Mouse (Mus musculus) midbrain, embryonic 11.5 days (tissue): ENCODE measurements around the gene Glis3. TPM values are rescaled to one million over a fixed set of nuclear protein-coding genes. Genes with fewer than 3 reads are reported as not detected.
A peak's percentile ranks its signal among the peaks of the same experiment; 100 is the strongest.

Experiments used
- ATAC-seq: fragments of 200-750 bp; cut with Nextera tagmentation; 2 replicates; pipeline ENCODE4 v1.8.0; 2017; ENCODE audit warnings: moderate TSS enrichment, moderate library complexity; ENCODE audit not compliant: low FRiP score
- DNase-seq: peaks from one replicate; pipeline ENCODE4 v3.0.0; 2015; ENCODE audit warnings: low spot score; ENCODE audit errors: missing footprints
- H3K27ac ChIP-seq: fragments of 300-500 bp; sonication (generic); 2 replicates; pipeline ENCODE4 v1.5.1; 2014; ENCODE audit warnings: low read depth, low read length
- H3K27me3 ChIP-seq: fragments of 300-500 bp; sonication (generic); 2 replicates; pipeline ENCODE4 v1.6.1; 2014; ENCODE audit warnings: mild to moderate bottlenecking, low read length, moderate library complexity, mixed read lengths; ENCODE audit not compliant: control insufficient read depth, insufficient read depth
- H3K36me3 ChIP-seq: fragments of 300-500 bp; sonication (generic); 2 replicates; pipeline ENCODE4 v1.6.1; 2014; ENCODE audit warnings: mild to moderate bottlenecking, low read length, moderate library complexity, mixed read lengths; ENCODE audit not compliant: control insufficient read depth, insufficient read depth
- H3K4me1 ChIP-seq: fragments of 300-500 bp; sonication (generic); 2 replicates; pipeline ENCODE4 v1.6.1; 2014; ENCODE audit warnings: low read length; ENCODE audit not compliant: control insufficient read depth, insufficient read depth
- H3K4me2 ChIP-seq: fragments of 300-500 bp; sonication (generic); 2 replicates; pipeline ENCODE4 v1.6.1; 2014; ENCODE audit warnings: mild to moderate bottlenecking, moderate library complexity
- H3K4me3 ChIP-seq: fragments of 300-500 bp; sonication (generic); 2 replicates; pipeline ENCODE4 v1.5.1; 2014; ENCODE audit warnings: low read depth, low read length
- H3K9ac ChIP-seq: fragments of 300-500 bp; sonication (generic); 2 replicates; pipeline ENCODE4 v1.6.1; 2014; ENCODE audit warnings: low read length
- H3K9me3 ChIP-seq: fragments of 300-500 bp; sonication (generic); 2 replicates; pipeline ENCODE4 v1.6.1; 2016; ENCODE audit warnings: low read length; ENCODE audit not compliant: control insufficient read depth
- WGBS: fragments of 180-500 bp; shearing (Covaris S2); extraction: QIAGEN DNeasy Blood & Tissue Kit; methylation state at CpG from one replicate; pipeline ENCODE4 v1.1.7; 2014; 5-methylcytosine and 5-hydroxymethylcytosine counted together
- polyA plus RNA-seq: library from polyadenylated mRNA; unstranded; fragments of >200 nt; fragmentation: Nextera tagmentation; extraction: Ambion mirVana; gene quantifications from 2 replicates; pipeline ENCODE4 v1.2.1, GENCODE M21; 2014

The Glis3 gene
- polyA plus RNA-seq, 1 experiment from 2014 or later, result 1.9 TPM

GRCm38 (mm10) chr19:28343640-28344039 is 336.2 kb downstream of the Glis3 start:
- WGBS, result 91% methylated on average over 7 of the region's 7 CpGs
- H3K4me1 ChIP-seq, result peaks cover 3% of the 10 kb centered on the region; the same call in 1 of the 2 replicates
- ATAC-seq (no peak), DNase-seq (no peak)
- no peaks in the 10 kb centered on the region for H3K36me3 ChIP-seq
- H3K27me3 ChIP-seq, result peaks cover 38% of the 10 kb centered on the region
- no peak overlapping the region for H3K9ac ChIP-seq
- no peak overlapping the region for H3K4me3 ChIP-seq
- no peak overlapping the region for H3K27ac ChIP-seq
- H3K9me3 ChIP-seq, result no peaks in the 10 kb centered on the region
- no peak overlapping the region for H3K4me2 ChIP-seq

DNA sequence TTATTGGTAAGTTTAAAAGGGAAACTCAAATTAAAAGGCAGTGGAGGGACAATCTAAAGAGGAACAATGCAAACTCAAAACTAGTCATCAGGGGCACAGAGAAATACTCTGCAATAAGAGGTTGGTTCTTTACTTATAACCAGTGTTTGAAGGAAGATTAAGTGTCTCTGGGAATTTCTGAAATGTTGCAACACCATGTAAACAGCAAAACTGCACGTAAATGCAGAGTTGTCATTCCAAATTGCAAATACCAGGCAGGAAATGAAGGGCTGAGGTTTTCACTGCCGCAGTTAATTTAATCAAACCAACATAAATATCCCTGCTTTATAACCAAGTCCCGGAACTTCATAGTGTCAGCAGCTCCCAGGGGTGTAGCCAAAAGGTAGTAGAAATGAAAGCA is 342.3 kb downstream of the Glis3 start:
- DNase-seq (peak; percentile 91), ATAC-seq (no peak)
- H3K4me1 ChIP-seq, result peaks cover 16% of the 10 kb centered on the region
- H3K36me3 ChIP-seq, result no peaks in the 10 kb centered on the region
- no peak overlapping the region for H3K27ac ChIP-seq
- H3K9me3 ChIP-seq, result no peaks in the 10 kb centered on the region
- no peak overlapping the region for H3K4me3 ChIP-seq
- H3K9ac ChIP-seq, result no peak overlapping the region
- H3K4me2 ChIP-seq, result no peak overlapping the region
- H3K27me3 ChIP-seq, result peaks cover 52% of the 10 kb centered on the region
- 38% methylated on average over 3 of the region's 3 CpGs for WGBS

GRCm38 (mm10) chr19:28336651-28337510 is 343.0 kb downstream of the Glis3 start:
- no peaks in the 10 kb centered on the region for H3K36me3 ChIP-seq
- H3K9me3 ChIP-seq, result no peaks in the 10 kb centered on the region
- H3K4me1 ChIP-seq, result peaks cover 16% of the 10 kb centered on the region
- ATAC-seq (peak; percentile 81), DNase-seq (peak; percentile 95)
- H3K4me3 ChIP-seq, result no peak overlapping the region
- no peak overlapping the region for H3K4me2 ChIP-seq
- H3K27ac ChIP-seq, result no peak overlapping the region
- H3K9ac ChIP-seq, result no peak overlapping the region
- 17% methylated on average over 4 of the region's 4 CpGs for WGBS
- peaks cover 51% of the 10 kb centered on the region for H3K27me3 ChIP-seq

DNA sequence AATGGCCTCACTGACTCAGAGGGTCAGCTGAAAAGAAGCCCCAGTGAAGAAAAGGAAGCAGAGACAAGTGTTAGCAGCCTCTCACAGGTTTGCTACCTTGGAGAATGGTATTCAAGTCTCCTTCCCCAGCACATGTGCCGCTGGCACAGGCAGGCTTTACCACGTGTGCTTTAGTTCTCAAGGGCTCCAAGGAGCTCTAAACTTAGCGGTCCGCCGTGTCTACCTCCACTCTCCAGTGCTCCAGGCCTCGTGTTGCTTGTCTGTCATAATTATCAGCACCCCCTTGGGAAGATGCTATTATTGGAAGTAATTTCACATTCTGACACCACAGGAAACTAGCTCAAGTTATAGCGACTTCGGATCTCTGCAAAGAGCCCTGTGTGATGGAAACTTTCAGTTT is 344.0 kb downstream of the Glis3 start:
- 57% methylated on average over 8 of the region's 8 CpGs for WGBS
- Histone ChIP-seq H3K27ac (peak overlapping the region; percentile 27; the same call in 1 of the 2 replicates), H3K9ac (no peak overlapping the region), H3K4me3 (no peak overlapping the region), H3K27me3 (peaks cover 55% of the 10 kb centered on the region), H3K9me3 (no peaks in the 10 kb centered on the region), H3K36me3 (no peaks in the 10 kb centered on the region), H3K4me2 (no peak overlapping the region), H3K4me1 (peaks cover 16% of the 10 kb centered on the region)
- DNase-seq (peak; percentile 88), ATAC-seq (no peak)

DNA sequence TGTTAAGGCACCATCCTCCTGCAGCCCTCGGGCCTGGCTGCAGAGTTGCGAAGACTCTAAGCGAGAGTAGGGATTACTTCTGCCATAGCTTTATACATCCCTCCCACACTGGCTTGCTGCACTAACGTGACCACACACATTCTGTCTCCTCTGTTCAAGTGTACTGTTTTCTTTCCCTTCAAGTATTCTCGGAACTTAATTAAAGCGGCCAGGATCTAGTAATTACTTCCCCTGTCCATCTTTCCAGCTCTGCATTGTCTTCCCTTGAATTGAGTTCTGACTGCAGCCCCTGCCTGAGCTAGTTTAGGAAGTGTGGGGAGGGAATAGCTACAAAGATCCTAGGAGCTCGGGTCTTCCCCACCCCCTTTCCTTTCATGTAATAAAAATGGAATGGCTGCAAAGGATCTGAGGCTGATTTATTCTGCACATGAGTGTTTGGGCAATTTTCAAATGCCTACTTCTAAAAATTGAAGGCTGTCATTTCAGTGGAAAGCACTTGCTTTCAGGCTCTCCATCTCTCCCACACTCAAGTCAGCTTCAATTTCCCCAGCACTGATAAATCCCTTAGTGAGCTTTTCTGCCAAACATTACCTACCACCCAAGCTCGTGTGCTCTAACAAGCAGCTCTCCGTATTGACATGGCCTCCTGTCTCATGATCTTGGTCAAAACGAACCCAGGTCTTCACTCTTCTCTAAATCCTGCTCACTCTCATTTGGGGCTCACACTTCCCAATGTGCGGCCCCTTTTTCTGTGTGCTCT is 346.7 kb downstream of the Glis3 start:
- Histone ChIP-seq H3K4me3 (no peak overlapping the region), H3K4me2 (no peak overlapping the region), H3K9me3 (no peaks in the 10 kb centered on the region), H3K36me3 (no peaks in the 10 kb centered on the region), H3K9ac (no peak overlapping the region), H3K27me3 (peaks cover 36% of the 10 kb centered on the region), H3K27ac (no peak overlapping the region), H3K4me1 (peaks cover 16% of the 10 kb centered on the region)
- 28% methylated on average over 11 of the region's 11 CpGs for WGBS
- DNase-seq (peak; percentile 90), ATAC-seq (no peak)

GRCm38 (mm10) chr19:28328444-28329110 is 351.3 kb downstream of the Glis3 start:
- Histone ChIP-seq H3K9me3 (no peaks in the 10 kb centered on the region), H3K4me1 (peaks cover 4% of the 10 kb centered on the region; the same call in 1 of the 2 replicates), H3K4me2 (no peak overlapping the region), H3K36me3 (no peaks in the 10 kb centered on the region), H3K27ac (no peak overlapping the region), H3K27me3 (peaks cover 20% of the 10 kb centered on the region), H3K9ac (no peak overlapping the region), H3K4me3 (no peak overlapping the region)
- DNase-seq (peak; percentile 86), ATAC-seq (no peak)
- 46% methylated on average over 16 of the region's 16 CpGs for WGBS

DNA sequence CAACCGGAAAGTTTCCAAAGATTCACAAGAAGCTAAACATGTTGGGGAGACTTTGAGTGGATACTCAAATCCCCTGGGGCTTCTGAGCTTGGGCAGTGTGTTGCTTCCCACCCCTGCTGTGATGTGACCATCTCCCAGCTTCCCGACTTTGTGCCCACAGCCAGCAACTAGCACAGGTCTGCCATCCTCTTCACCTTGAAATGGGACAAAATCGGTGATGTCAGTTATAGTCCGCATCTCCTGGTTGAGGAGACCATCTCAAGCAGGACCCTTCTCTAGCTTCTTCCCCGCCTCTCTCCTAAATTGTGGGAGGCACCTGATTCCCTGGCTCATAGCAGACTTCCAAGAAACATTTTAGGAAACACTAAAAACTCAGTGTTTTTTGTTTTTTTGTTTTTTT is 352.3 kb downstream of the Glis3 start:
- H3K36me3 ChIP-seq, result no peaks in the 10 kb centered on the region
- ATAC-seq (no peak), DNase-seq (peak; percentile 60)
- peaks cover 12% of the 10 kb centered on the region; the same call in 1 of the 2 replicates for H3K27me3 ChIP-seq
- no peak overlapping the region for H3K9ac ChIP-seq
- H3K4me3 ChIP-seq, result no peak overlapping the region
- no peak overlapping the region for H3K27ac ChIP-seq
- 0 out of 2 replicates have a peak, but pooled peaks cover under 1% of the 10 kb centered on the region for H3K4me1 ChIP-seq
- H3K4me2 ChIP-seq, result no peak overlapping the region
- H3K9me3 ChIP-seq, result no peaks in the 10 kb centered on the region
- 93% methylated on average over 5 of the region's 5 CpGs for WGBS

- WGBS, result 50% methylated on average over 6 of the region's 6 CpGs
- Histone ChIP-seq H3K9me3 (no peaks in the 10 kb centered on the region), H3K4me2 (no peak overlapping the region), H3K36me3 (no peaks in the 10 kb centered on the region), H3K4me1 (peaks cover 25% of the 10 kb centered on the region), H3K9ac (no peak overlapping the region), H3K27ac (no peak overlapping the region), H3K4me3 (no peak overlapping the region), H3K27me3 (peaks cover 6% of the 10 kb centered on the region; the same call in 1 of the 2 replicates)
- no peak; the same call in 1 of the 2 replicates for ATAC-seq
- DNase-seq, result no peak
Observed at GRCm38 (mm10) chr19:28306036-28306435, 373.8 kb downstream of the Glis3 start.
